Mouse (Mus musculus): ENCODE measurements around the gene AL607142.1. TPM values are rescaled to one million over a fixed set of nuclear protein-coding genes. Genes with fewer than 3 reads are reported as not detected.

AL607142.1 gene
- polyA plus RNA-seq, 1 experiment, result not detected

- peaks cover 33% of the 10 kb centered on the region for H3K4me1 ChIP-seq (ENCODE audit: control insufficient read depth, insufficient read depth, low read length)
- TF ChIP-seq CTCF (IDR thresholded peaks at IDR 0.05; ENCODE audit: insufficient read depth, low read depth, low read length), result no peak
- TF ChIP-seq POLR2A (IDR thresholded peaks at IDR 0.05; ENCODE audit: insufficient read depth, low read depth, low read length), result no peak
- WGBS, result 55% methylated on average over 5 of the region's 5 CpGs
- H3K4me3 ChIP-seq (ENCODE audit: insufficient read depth, low read depth, low read length), result no peak overlapping the region
- H3K27ac ChIP-seq (ENCODE audit: insufficient read depth, low read depth, low read length), result no peak overlapping the region
Observed at GRCm38 (mm10) chr4:120074061-120074460, 9.3 kb downstream of the AL607142.1 start.

- peaks cover 12% of the 10 kb centered on the region for H3K4me1 ChIP-seq (ENCODE audit: control insufficient read depth, insufficient read depth, low read length)
- no peak overlapping the region for H3K27ac ChIP-seq (ENCODE audit: insufficient read depth, low read depth, low read length)
- 84% methylated on average over 8 of the region's 8 CpGs for WGBS
- H3K4me3 ChIP-seq (ENCODE audit: insufficient read depth, low read depth, low read length), result no peak overlapping the region
- TF ChIP-seq CTCF (IDR thresholded peaks at IDR 0.05; ENCODE audit: insufficient read depth, low read depth, low read length), result no peak
- TF ChIP-seq POLR2A (IDR thresholded peaks at IDR 0.05; ENCODE audit: insufficient read depth, low read depth, low read length), result no peak
Observed at GRCm38 (mm10) chr4:120077322-120077721, 12.5 kb downstream of the AL607142.1 start.

DNA sequence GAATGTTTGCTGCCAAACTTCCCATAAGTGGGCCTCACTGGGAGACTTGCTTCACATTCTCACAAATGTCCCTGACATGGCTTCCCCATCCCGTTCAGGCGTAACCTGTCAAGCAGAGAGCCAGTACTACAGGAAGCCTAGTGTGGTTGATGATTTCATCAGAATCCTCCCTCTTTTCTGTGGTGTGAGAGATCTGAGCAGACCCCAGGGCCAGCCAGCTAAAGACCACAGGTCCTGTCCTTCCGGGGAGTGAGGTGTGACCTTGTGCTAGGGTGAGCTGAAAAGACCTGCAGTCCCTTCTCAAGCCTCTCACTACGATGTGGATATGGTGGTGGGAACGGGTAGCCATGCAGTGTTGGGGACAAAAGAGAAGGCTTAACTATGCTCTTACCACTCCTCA lies 17.7 kb downstream of the AL607142.1 start:
- Histone ChIP-seq H3K27ac (ENCODE audit: insufficient read depth, low read depth, low read length) (no peak overlapping the region), H3K4me3 (ENCODE audit: insufficient read depth, low read depth, low read length) (no peak overlapping the region), H3K4me1 (ENCODE audit: control insufficient read depth, insufficient read depth, low read length) (no peaks in the 10 kb centered on the region)
- 91% methylated on average over 5 of the region's 5 CpGs for WGBS
- TF ChIP-seq CTCF (IDR thresholded peaks at IDR 0.05; ENCODE audit: insufficient read depth, low read depth, low read length), result no peak
- no peak for TF ChIP-seq POLR2A (IDR thresholded peaks at IDR 0.05; ENCODE audit: insufficient read depth, low read depth, low read length)

- Histone ChIP-seq H3K27ac (ENCODE audit: insufficient read depth, low read depth, low read length) (no peak overlapping the region), H3K4me1 (ENCODE audit: control insufficient read depth, insufficient read depth, low read length) (no peaks in the 10 kb centered on the region), H3K4me3 (ENCODE audit: insufficient read depth, low read depth, low read length) (no peak overlapping the region)
- TF ChIP-seq POLR2A (IDR thresholded peaks at IDR 0.05; ENCODE audit: insufficient read depth, low read depth, low read length), result no peak
- TF ChIP-seq CTCF (IDR thresholded peaks at IDR 0.05; ENCODE audit: insufficient read depth, low read depth, low read length), result no peak
- WGBS, result 75% methylated on average over 3 of the region's 3 CpGs
Observed at GRCm38 (mm10) chr4:120083700-120084099, 18.9 kb downstream of the AL607142.1 start.

- 93% methylated on average over 8 of the region's 8 CpGs for WGBS
Observed at GRCm38 (mm10) chr4:120089536-120089935, 24.7 kb downstream of the AL607142.1 start.

GRCm38 (mm10) chr4:120091997-120092783 lies 27.4 kb downstream of the AL607142.1 start:
- no peak for TF ChIP-seq CTCF (IDR thresholded peaks at IDR 0.05; ENCODE audit: insufficient read depth, low read depth, low read length)
- no peak for TF ChIP-seq POLR2A (IDR thresholded peaks at IDR 0.05; ENCODE audit: insufficient read depth, low read depth, low read length)
- no peaks in the 10 kb centered on the region for H3K4me1 ChIP-seq (ENCODE audit: control insufficient read depth, insufficient read depth, low read length)
- 93% methylated on average over 1 of the region's 1 CpGs for WGBS
- no peak overlapping the region for H3K27ac ChIP-seq (ENCODE audit: insufficient read depth, low read depth, low read length)
- H3K4me3 ChIP-seq (ENCODE audit: insufficient read depth, low read depth, low read length), result no peak overlapping the region

More at GRCm38 (mm10) chr4:120089536-120089935, 24.7 kb downstream of the AL607142.1 start:
- Histone ChIP-seq H3K27ac (ENCODE audit: insufficient read depth, low read depth, low read length) (no peak overlapping the region), H3K4me1 (ENCODE audit: control insufficient read depth, insufficient read depth, low read length) (no peaks in the 10 kb centered on the region), H3K4me3 (ENCODE audit: insufficient read depth, low read depth, low read length) (no peak overlapping the region)
- TF ChIP-seq CTCF (IDR thresholded peaks at IDR 0.05; ENCODE audit: insufficient read depth, low read depth, low read length), result no peak
- TF ChIP-seq POLR2A (IDR thresholded peaks at IDR 0.05; ENCODE audit: insufficient read depth, low read depth, low read length), result no peak

- H3K27ac ChIP-seq (ENCODE audit: insufficient read depth, low read depth, low read length), result no peak overlapping the region
- H3K4me3 ChIP-seq (ENCODE audit: insufficient read depth, low read depth, low read length), result no peak overlapping the region
- 89% methylated on average over 19 of the region's 19 CpGs for WGBS
- TF ChIP-seq POLR2A (IDR thresholded peaks at IDR 0.05; ENCODE audit: insufficient read depth, low read depth, low read length) (no peak), CTCF (IDR thresholded peaks at IDR 0.05; ENCODE audit: insufficient read depth, low read depth, low read length) (no peak)
- H3K4me1 ChIP-seq (ENCODE audit: control insufficient read depth, insufficient read depth, low read length), result no peaks in the 10 kb centered on the region
Observed at GRCm38 (mm10) chr4:120096935-120097334, 32.1 kb downstream of the AL607142.1 start.

DNA sequence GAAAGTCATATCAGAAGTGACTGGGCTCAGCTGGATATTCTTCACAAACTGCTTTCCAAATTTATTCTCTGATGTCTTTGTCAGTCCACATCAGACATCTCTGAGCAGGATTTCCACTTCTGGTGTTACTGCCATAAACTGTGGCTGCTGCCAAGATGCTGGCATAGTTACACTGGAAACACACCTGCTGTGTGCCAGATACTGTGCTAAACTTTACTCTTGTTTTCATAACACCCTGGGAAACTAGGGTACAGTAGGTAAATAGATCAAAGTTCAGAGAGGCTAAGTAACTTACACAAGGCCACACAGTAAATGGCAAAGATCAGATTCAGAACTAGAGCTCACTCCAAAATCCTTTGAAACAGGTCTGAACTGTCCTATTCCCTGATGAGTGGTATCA lies 36.4 kb downstream of the AL607142.1 start:
- H3K4me3 ChIP-seq (ENCODE audit: insufficient read depth, low read depth, low read length), result no peak overlapping the region
- no peak for TF ChIP-seq CTCF (IDR thresholded peaks at IDR 0.05; ENCODE audit: insufficient read depth, low read depth, low read length)
- TF ChIP-seq POLR2A (IDR thresholded peaks at IDR 0.05; ENCODE audit: insufficient read depth, low read depth, low read length), result no peak
- no peak overlapping the region for H3K27ac ChIP-seq (ENCODE audit: insufficient read depth, low read depth, low read length)
- H3K4me1 ChIP-seq (ENCODE audit: control insufficient read depth, insufficient read depth, low read length), result no peaks in the 10 kb centered on the region

DNA sequence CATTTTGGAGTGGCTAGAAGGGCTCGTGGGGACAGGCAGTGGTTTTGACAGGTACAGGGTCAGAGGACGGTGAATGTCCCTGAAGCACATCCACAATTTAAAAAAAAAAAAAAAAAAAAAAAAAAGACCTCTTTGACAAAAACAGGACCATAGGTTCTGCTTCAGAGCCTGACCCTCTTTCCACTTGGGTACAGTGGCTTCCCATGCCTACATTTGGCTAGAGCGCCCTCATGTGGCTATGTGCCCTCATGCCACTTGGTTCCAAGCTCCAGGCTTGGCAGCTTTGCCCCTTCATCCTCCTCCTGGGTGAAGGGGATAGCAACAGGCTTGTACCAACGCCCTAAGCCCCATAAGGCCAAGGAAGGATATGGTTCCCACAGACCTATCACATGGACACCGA lies 39.8 kb downstream of the AL607142.1 start:
- WGBS, result 57% methylated on average over 5 of the region's 5 CpGs
- H3K27ac ChIP-seq (ENCODE audit: insufficient read depth, low read depth, low read length), result no peak overlapping the region
- TF ChIP-seq POLR2A (IDR thresholded peaks at IDR 0.05; ENCODE audit: insufficient read depth, low read depth, low read length), result no peak
- TF ChIP-seq CTCF (IDR thresholded peaks at IDR 0.05; ENCODE audit: insufficient read depth, low read depth, low read length), result peak; percentile 78

More for the DNA sequence above, 39.8 kb downstream of the AL607142.1 start:
- no peaks in the 10 kb centered on the region for H3K4me1 ChIP-seq (ENCODE audit: control insufficient read depth, insufficient read depth, low read length)
- no peak overlapping the region for H3K4me3 ChIP-seq (ENCODE audit: insufficient read depth, low read depth, low read length)
